Mouse (Mus musculus) embryonic facial prominence, embryonic 10.5 days (tissue): ENCODE results near the gene Thsd4. TPM values are rescaled to one million over a fixed set of nuclear protein-coding genes. Genes with fewer than 3 reads are reported as not detected.

ENCODE experiments used
- DNase-seq: peaks from one replicate; pipeline ENCODE4 v3.0.0-alpha.2; 2017; ENCODE audit warnings: low spot score
- H3K27ac ChIP-seq: fragments of 300-500 bp; sonication (generic); replicated peaks from 2 replicates; pipeline ENCODE4 v1.5.1; 2016; ENCODE audit warnings: mild to moderate bottlenecking
- H3K27me3 ChIP-seq: fragments of 300-500 bp; sonication (generic); replicated peaks from 2 replicates; pipeline ENCODE4 v1.6.1; 2016; ENCODE audit warnings: low read depth, mild to moderate bottlenecking; ENCODE audit not compliant: poor library complexity, severe bottlenecking
- H3K36me3 ChIP-seq: fragments of 300-500 bp; sonication (generic); replicated peaks from 2 replicates; pipeline ENCODE4 v1.6.1; 2016; ENCODE audit warnings: mild to moderate bottlenecking, moderate library complexity
- H3K4me1 ChIP-seq: fragments of 300-500 bp; sonication (generic); 2 replicates; pipeline ENCODE4 v1.6.1; 2016
- H3K4me3 ChIP-seq: fragments of 300-500 bp; sonication (generic); 2 replicates; pipeline ENCODE4 v1.5.1; 2016; ENCODE audit warnings: mild to moderate bottlenecking, moderate library complexity
- H3K9me3 ChIP-seq: fragments of 300-500 bp; sonication (generic); 2 replicates; pipeline ENCODE4 v1.6.1; 2016; ENCODE audit warnings: mild to moderate bottlenecking
- WGBS: fragments of 180-500 bp; shearing (Covaris S2); methylation state at CpG from one replicate; pipeline ENCODE4 v1.1.7; 2016; 5-methylcytosine and 5-hydroxymethylcytosine counted together
- polyA plus RNA-seq: library from polyadenylated mRNA; unstranded; fragments of >200 nt; fragmentation: Nextera tagmentation; extraction: Ambion mirVana; gene quantifications from 2 replicates; pipeline ENCODE4 v1.2.1, GENCODE M21; 2016

Thsd4 gene
- polyA plus RNA-seq, 1 experiment from 2014 or later = 5.7 TPM

DNA sequence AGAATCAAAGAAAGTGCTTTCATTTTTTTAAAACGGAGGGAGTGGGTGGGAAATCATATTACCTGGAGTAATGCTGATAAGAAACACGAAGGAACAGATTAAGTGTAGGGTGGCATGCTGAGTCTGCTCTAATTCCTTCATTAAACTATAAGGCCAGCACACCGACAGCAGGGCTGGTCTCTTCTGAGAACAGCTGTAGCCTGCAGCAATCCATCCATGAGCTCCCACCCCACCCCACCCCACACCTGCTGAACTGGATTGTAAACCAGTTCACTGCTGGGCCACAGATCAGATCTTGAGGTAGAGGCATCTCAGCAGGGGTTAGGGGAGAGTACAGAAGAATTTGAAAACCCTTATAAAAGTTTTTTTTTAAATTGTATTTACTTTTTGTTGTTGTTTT, 566.6 kb downstream of the Thsd4 start:
- H3K27me3 ChIP-seq = no peaks in the 10 kb centered on the region; the same call in 1 of the 2 replicates
- H3K4me3 ChIP-seq = no peak overlapping the region
- 61% methylated on average over 3 of the region's 3 CpGs for WGBS
- peaks cover 46% of the 10 kb centered on the region for H3K4me1 ChIP-seq
- no peaks in the 10 kb centered on the region for H3K9me3 ChIP-seq
- no peak for DNase-seq
- H3K36me3 ChIP-seq = no peaks in the 10 kb centered on the region
- H3K27ac ChIP-seq = no peak overlapping the region

DNA sequence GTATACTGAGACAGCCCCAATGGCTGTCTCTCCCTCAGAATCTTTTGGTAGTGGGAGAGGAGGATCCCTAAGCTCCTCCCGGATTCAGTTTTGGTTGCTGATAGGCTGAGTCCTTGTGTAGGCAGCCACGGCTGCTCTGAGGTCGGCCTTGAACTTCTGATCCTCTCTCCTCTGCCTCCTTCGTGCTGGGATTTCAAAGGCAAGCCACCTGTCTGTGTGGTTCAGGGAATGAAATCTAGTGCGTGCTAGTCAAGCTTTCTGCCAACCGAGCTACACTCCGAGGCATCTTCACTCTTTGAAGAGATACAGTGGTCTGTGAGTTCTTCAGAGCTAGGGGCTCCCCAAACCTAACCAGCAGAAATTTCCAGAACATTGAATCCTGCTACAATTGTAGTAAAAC, 568.3 kb downstream of the Thsd4 start:
- H3K27me3 ChIP-seq = no peaks in the 10 kb centered on the region; the same call in 1 of the 2 replicates
- no peaks in the 10 kb centered on the region for H3K36me3 ChIP-seq
- WGBS = 80% methylated on average over 7 of the region's 7 CpGs
- DNase-seq = no peak
- peak overlapping the region; percentile 24; the same call in 1 of the 2 replicates for H3K27ac ChIP-seq
- H3K9me3 ChIP-seq = no peaks in the 10 kb centered on the region
- peaks cover 40% of the 10 kb centered on the region for H3K4me1 ChIP-seq
- no peak overlapping the region for H3K4me3 ChIP-seq

DNA sequence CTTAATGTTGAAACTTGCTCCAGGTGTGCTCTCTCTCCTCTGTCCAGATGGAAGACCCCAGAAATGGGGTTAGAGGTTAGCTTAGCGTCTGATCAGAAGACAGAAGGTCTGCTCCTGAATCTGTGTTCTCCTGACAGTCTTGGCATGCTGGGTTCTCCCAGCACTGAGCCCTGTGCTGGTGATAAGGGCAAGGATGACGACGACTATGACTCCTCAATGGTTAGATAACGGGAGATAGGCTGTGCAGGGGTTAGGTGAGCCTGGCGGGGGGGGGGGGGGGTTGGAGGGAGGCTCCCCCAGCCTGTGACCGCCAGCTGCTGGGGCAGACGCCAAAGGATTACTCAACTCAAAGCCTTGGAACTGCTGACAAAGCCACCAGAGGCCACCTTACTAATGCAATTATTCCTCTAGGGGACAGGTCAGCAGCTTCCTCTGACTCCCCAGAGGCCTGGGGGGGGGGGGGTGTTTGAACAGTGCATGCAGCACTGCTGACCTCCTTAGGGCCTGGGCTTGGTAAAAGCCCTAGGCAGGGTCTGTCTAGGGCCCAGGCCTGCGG, 569.3 kb downstream of the Thsd4 start:
- no peak for DNase-seq
- H3K4me1 ChIP-seq = peaks cover 40% of the 10 kb centered on the region
- 55% methylated on average over 8 of the region's 8 CpGs for WGBS
- no peaks in the 10 kb centered on the region; the same call in 1 of the 2 replicates for H3K27me3 ChIP-seq
- H3K9me3 ChIP-seq = no peaks in the 10 kb centered on the region
- H3K27ac ChIP-seq = no peak overlapping the region
- no peak overlapping the region for H3K4me3 ChIP-seq
- H3K36me3 ChIP-seq = no peaks in the 10 kb centered on the region

DNA sequence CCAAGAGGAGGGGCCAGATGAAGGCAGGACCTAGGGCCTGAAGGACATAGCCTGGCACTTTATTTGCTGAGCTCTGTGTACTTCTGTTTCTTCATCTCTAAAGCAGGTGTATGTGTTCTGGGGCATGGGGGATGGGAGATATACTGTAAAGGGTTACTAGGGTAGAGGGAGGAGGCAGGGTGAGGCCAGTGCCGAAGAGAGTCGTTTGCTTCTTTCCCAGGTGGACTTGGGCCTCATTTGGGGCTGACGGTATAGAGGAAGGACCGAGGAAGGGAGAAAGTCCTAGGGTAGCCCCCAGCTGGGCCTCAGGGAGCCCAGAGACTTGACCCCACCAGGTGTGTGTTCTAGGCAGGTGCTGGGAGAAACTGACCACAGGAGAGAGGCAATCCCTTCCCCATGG, 569.9 kb downstream of the Thsd4 start:
- H3K4me1 ChIP-seq = peaks cover 40% of the 10 kb centered on the region
- no peak overlapping the region for H3K4me3 ChIP-seq
- H3K27ac ChIP-seq = no peak overlapping the region
- no peaks in the 10 kb centered on the region for H3K36me3 ChIP-seq
- no peaks in the 10 kb centered on the region for H3K27me3 ChIP-seq
- H3K9me3 ChIP-seq = no peaks in the 10 kb centered on the region
- DNase-seq = no peak
- 85% methylated on average over 4 of the region's 4 CpGs for WGBS

DNA sequence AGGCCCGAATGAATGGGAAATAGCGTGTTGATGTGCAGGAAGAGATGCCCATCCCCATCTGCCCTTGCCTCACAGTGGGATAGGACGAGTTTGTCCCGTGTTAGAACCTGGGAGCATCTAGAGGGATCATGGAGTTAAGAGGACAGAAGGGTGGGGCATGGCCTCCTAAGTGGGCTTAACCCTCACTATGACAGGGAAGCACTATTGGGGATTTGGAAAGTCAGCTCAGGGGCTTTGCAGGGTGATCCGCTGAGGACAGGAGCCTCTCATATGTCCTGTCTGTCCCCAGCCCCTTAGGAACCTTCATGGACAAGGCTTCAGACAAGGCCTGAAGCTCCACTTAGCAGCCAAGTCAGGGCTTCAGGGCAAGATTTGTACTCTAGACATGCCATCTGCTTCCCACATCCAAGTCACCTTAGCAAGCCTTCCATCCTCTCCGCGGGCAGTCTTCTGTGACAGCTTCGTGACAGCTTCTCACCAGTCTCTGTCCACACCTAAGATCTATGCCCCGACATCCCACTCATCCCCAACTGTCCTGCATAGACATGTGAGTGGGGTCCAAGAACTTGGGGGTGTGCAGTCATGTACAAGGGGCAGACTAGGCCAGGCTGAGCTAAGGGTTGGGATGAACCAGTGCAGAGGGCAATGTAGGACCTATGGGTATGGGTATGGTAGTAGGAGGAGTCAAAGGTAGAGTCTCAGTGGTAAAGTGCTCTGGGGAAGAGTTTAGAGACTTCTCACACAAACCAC, 570.7 kb downstream of the Thsd4 start:
- WGBS = 92% methylated on average over 9 of the region's 9 CpGs
- H3K4me3 ChIP-seq = no peak overlapping the region
- DNase-seq = no peak
- H3K9me3 ChIP-seq = no peaks in the 10 kb centered on the region
- no peaks in the 10 kb centered on the region for H3K36me3 ChIP-seq
- H3K4me1 ChIP-seq = peaks cover 34% of the 10 kb centered on the region
- no peaks in the 10 kb centered on the region for H3K27me3 ChIP-seq
- no peak overlapping the region for H3K27ac ChIP-seq

DNA sequence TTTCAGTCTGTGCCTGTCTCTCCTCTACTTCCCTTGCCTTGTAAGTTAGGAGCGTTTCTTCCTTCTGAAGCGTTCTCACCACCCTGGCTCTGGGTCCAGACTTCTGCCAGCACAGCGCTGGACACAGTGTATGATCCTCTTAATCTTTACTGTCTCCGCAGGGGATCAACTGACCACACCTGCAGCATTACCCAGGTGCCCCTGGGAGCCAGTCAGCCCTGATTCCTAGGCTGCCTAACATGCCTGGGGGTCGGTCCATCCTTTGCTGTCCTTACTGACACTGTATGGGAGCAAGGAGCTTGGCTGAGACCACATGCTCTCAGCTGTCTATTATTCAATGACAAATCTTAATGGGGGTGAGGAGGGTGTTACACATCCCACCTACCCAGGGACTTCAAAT, 571.9 kb downstream of the Thsd4 start:
- peaks cover 22% of the 10 kb centered on the region for H3K4me1 ChIP-seq
- H3K4me3 ChIP-seq = no peak overlapping the region
- no peaks in the 10 kb centered on the region for H3K36me3 ChIP-seq
- no peaks in the 10 kb centered on the region for H3K27me3 ChIP-seq
- 91% methylated on average over 5 of the region's 5 CpGs for WGBS
- no peak overlapping the region for H3K27ac ChIP-seq
- H3K9me3 ChIP-seq = no peaks in the 10 kb centered on the region
- DNase-seq = no peak

DNA sequence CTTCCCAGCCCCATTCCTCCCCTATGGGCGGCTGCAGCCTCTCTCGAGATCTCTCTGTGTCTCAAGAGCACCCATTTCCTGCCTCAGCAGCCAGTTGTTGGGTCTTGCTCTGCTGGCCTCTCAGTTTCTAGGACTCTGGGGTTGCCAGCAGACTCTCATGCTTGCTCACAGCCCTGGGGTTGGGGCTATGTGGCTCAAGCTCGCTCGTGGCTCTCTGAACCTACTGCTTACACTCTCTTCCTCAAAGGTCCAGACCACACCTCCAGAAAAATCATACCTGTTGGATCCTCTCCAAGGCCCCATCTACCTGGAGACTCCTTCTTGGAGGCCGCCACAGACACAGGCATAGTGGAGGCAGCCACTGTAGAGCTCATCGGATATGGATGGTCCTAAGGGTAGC, 572.3 kb downstream of the Thsd4 start:
- no peak overlapping the region for H3K4me3 ChIP-seq

DNA sequence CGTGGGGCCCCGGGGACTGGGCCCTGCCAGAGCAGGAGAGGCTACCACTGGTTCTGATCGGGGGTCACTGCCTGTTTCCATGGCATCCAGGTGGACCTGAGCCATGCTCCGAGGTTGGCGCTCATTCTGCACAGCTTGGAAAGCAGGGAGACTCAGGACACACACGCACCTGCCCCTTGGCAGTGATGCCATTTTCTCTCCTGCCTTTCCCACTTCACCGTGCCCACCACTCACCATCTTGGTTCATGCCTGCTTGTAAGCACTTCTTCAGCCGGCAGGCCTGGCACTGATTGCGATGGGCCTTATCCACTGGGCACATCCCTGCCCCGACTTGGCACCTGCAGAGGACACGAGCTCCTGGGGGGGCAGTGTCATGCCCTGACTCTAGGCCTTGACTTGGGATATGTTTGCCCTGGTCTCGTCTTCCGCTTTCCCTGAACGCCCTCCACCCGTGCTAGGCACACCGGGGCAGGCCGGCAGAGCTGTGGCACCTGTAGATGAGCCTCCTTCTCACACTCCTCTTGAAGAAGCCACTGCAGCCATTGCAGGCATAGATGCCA, 573.1 kb downstream of the Thsd4 start:
- Histone ChIP-seq H3K27ac (no peak overlapping the region), H3K4me3 (no peak overlapping the region), H3K36me3 (no peaks in the 10 kb centered on the region), H3K4me1 (peaks cover 17% of the 10 kb centered on the region), H3K27me3 (no peaks in the 10 kb centered on the region), H3K9me3 (no peaks in the 10 kb centered on the region)
- 88% methylated on average over 17 of the region's 17 CpGs for WGBS
- no peak for DNase-seq

More for the DNA sequence above, 572.3 kb downstream of the Thsd4 start:
- WGBS = 88% methylated on average over 6 of the region's 6 CpGs
- no peak overlapping the region for H3K27ac ChIP-seq
- peaks cover 20% of the 10 kb centered on the region for H3K4me1 ChIP-seq
- no peak for DNase-seq
- no peaks in the 10 kb centered on the region for H3K9me3 ChIP-seq
- no peaks in the 10 kb centered on the region for H3K27me3 ChIP-seq
- no peaks in the 10 kb centered on the region for H3K36me3 ChIP-seq

DNA sequence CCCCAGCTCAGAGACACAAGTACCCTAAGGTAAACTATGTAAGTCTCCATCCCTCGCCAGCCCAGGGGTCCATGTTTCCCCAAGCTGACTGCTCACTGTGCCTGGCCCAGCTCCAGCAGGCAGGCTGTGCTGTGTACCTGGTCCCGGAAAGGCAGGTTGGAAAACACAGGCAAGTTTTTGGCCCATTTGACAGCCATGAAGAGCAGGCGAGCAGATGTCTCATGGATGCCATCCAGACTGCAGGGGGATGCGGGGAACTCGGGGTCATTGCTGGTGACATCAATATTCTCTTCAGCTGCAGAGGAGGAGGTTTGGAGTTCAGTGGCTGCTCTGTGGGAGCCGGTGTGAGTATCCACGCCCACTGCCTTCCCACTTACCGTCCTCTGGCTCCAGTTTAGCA, 573.6 kb downstream of the Thsd4 start:
- Histone ChIP-seq H3K4me3 (no peak overlapping the region), H3K36me3 (no peaks in the 10 kb centered on the region), H3K4me1 (peaks cover 12% of the 10 kb centered on the region), H3K27me3 (no peaks in the 10 kb centered on the region), H3K9me3 (no peaks in the 10 kb centered on the region), H3K27ac (no peak overlapping the region)
- DNase-seq = no peak
- 80% methylated on average over 8 of the region's 8 CpGs for WGBS

DNA sequence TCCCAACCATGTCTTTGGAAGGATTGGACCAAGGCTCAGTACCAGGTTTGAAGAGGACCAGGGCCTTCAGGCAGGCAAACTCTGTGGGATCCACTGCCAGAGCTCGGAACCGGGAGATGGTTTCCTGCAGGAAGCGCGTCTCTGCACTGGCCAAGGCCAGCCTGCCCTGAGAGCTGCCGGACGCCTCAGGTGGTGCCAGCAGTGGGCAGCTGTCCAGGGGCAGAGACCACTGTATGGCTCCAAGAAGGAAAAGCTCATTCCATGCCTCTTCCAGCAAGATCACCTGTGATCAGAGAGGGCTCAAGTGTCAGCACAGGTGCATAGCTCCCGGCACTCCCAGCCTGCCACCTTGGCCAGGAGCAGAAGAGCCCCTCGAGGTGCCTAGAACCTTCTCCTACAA, 574.6 kb downstream of the Thsd4 start:
- no peak for DNase-seq

DNA sequence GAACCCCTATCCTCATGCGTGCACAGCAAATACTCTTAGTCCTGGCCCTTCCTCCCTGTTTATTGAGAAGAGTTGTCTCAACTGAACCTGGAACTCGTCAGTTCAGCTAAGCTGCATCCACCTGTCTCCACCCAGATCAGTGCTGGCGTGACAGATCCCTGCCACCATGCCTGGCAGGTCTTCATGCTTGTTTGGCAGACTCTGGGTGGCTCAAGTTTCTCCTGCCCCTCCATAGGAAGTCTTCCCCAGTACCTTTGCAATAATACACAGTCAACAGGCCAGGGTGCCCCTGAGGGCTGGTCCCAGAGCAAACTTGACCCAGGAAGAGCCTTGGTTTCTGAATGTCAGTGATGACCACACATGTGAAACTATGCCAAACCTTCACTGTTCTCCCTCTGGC, 576.6 kb downstream of the Thsd4 start:
- no peak overlapping the region for H3K27ac ChIP-seq
- no peak for DNase-seq
- H3K36me3 ChIP-seq = no peaks in the 10 kb centered on the region
- no peaks in the 10 kb centered on the region for H3K27me3 ChIP-seq
- WGBS = 67% methylated on average over 3 of the region's 3 CpGs
- H3K4me1 ChIP-seq = peaks cover 10% of the 10 kb centered on the region
- no peaks in the 10 kb centered on the region for H3K9me3 ChIP-seq
- no peak overlapping the region for H3K4me3 ChIP-seq

More for the DNA sequence above, 574.6 kb downstream of the Thsd4 start:
- H3K36me3 ChIP-seq = no peaks in the 10 kb centered on the region
- H3K4me1 ChIP-seq = peaks cover 4% of the 10 kb centered on the region; the same call in 1 of the 2 replicates
- no peaks in the 10 kb centered on the region for H3K27me3 ChIP-seq
- WGBS = 87% methylated on average over 8 of the region's 8 CpGs
- no peaks in the 10 kb centered on the region for H3K9me3 ChIP-seq
- no peak overlapping the region for H3K27ac ChIP-seq
- H3K4me3 ChIP-seq = no peak overlapping the region

DNA sequence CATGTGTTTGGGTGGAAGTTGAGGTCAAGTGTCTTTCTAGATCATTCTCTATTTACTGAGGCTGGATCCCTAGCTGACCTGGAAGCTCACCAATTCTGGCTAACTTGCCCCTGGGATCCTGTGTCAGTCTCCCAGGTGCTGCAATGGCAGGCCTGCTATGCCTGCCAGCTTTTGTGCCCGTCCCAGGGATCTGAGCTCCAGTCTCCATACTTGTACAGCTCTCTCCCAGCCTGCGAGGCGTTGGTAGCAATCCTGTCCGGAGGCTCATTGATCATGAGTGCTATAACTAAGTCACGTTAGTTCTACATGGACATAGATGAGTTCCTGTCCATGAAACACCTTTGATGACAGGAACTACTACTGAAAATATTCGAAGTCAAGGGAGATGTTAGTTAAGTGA, 578.0 kb downstream of the Thsd4 start:
- no peak overlapping the region for H3K4me3 ChIP-seq
- no peak for DNase-seq
- H3K27ac ChIP-seq = no peak overlapping the region
- 91% methylated on average over 6 of the region's 6 CpGs for WGBS
- H3K4me1 ChIP-seq = peaks cover 14% of the 10 kb centered on the region
- H3K36me3 ChIP-seq = no peaks in the 10 kb centered on the region
- H3K27me3 ChIP-seq = no peaks in the 10 kb centered on the region
- no peaks in the 10 kb centered on the region for H3K9me3 ChIP-seq

DNA sequence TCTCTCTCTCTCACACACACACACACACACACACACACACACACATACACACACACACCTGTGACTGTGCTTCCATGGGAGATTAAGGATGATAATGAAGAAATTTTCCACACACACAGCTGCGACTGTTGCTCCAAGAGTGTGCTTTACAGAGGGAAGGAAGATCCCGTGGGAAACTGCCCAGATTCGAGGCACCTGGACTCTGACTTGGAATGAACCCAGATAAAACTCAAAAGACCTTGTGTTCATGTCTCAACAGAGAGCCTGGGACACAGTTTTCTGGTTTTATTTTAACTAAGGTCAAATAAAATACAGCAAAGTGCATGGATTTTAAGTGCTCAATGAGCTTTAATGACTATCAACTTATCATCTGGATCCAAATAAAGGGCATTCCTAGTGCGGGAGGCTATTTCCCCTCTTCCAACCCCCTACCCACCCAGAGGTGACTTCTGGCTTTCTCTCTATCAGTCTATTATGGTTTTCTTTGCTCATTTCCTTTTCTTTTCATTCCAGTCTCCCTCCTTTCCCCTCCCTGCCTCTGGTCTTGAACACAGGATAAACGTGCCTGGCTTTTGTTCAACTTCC, 579.3 kb downstream of the Thsd4 start:
- H3K27ac ChIP-seq = no peak overlapping the region

More for the DNA sequence above, 579.3 kb downstream of the Thsd4 start:
- Histone ChIP-seq H3K9me3 (no peaks in the 10 kb centered on the region), H3K36me3 (no peaks in the 10 kb centered on the region), H3K27me3 (no peaks in the 10 kb centered on the region), H3K4me1 (peaks cover 14% of the 10 kb centered on the region), H3K4me3 (no peak overlapping the region)
- DNase-seq = no peak
- WGBS = 68% methylated on average over 5 of the region's 5 CpGs
